Mouse (Mus musculus) bone marrow macrophage, adult 2 months (primary cell): ENCODE results near the gene Exoc3l2.

Experiments
- CTCF ChIP-seq: IDR thresholded peaks from 2 replicates; pipeline ENCODE4 v1.5.1; 2012; ENCODE audit warnings: low read depth, mild to moderate bottlenecking, low read length, moderate library complexity
- POLR2A ChIP-seq: IDR thresholded peaks from 2 replicates; pipeline ENCODE4 v1.6.1; 2012; ENCODE audit warnings: mild to moderate bottlenecking, low read depth, low read length, borderline replicate concordance

GRCm38 (mm10) chr7:19470308-19470707 is 7.2 kb downstream of the Exoc3l2 start:
- TF ChIP-seq CTCF = no peak
- TF ChIP-seq POLR2A = no peak
